Mouse (Mus musculus) liver, embryonic 15.5 days (tissue): ENCODE measurements at regions not wholly inside any gene's neighbourhood (a gene's known extent, or its start where the extent isn't known, plus 50 kb on each side); places are given as distances from the start of the nearest gene placed in this dataset.

Experiments used
- ATAC-seq: fragments of 200-750 bp; cut with Nextera tagmentation; 2 replicates; pipeline ENCODE4 v1.8.0; 2017; ENCODE audit warnings: moderate number of reproducible peaks, mild to moderate bottlenecking, moderate library complexity; ENCODE audit not compliant: insufficient read depth
- H3K27ac ChIP-seq: fragments of 300-500 bp; sonication (generic); replicated peaks from 2 replicates; pipeline ENCODE4 v1.5.1; 2015; ENCODE audit warnings: mild to moderate bottlenecking, inconsistent platforms
- H3K27me3 ChIP-seq: fragments of 300-500 bp; sonication (generic); 2 replicates; pipeline ENCODE4 v1.6.1; 2015; ENCODE audit warnings: mild to moderate bottlenecking, inconsistent platforms
- H3K36me3 ChIP-seq: fragments of 300-500 bp; sonication (generic); replicated peaks from 2 replicates; pipeline ENCODE4 v1.6.1; 2015; ENCODE audit warnings: moderate library complexity, mild to moderate bottlenecking, inconsistent platforms
- H3K4me1 ChIP-seq: fragments of 300-500 bp; sonication (generic); replicated peaks from 2 replicates; pipeline ENCODE4 v1.6.1; 2015; ENCODE audit warnings: inconsistent platforms
- H3K4me2 ChIP-seq: fragments of 300-500 bp; sonication (generic); 2 replicates; pipeline ENCODE4 v1.6.1; 2015; ENCODE audit warnings: moderate library complexity, mild to moderate bottlenecking, inconsistent platforms
- H3K4me3 ChIP-seq: fragments of 300-500 bp; sonication (generic); replicated peaks from 2 replicates; pipeline ENCODE4 v1.5.1; 2015; ENCODE audit warnings: mild to moderate bottlenecking, inconsistent platforms
- H3K9ac ChIP-seq: fragments of 300-500 bp; sonication (generic); 2 replicates; pipeline ENCODE4 v1.6.1; 2015; ENCODE audit warnings: moderate library complexity, mild to moderate bottlenecking, inconsistent platforms
- H3K9me3 ChIP-seq: fragments of 300-500 bp; sonication (generic); replicated peaks from 2 replicates; pipeline ENCODE4 v1.6.1; 2016; ENCODE audit warnings: inconsistent platforms
- WGBS: fragments of 180-500 bp; shearing (Covaris S2); methylation state at CpG from one replicate; pipeline ENCODE4 v1.1.7; 2015; ENCODE audit warnings: mixed read lengths; ENCODE audit not compliant: insufficient replicate concordance; 5-methylcytosine and 5-hydroxymethylcytosine counted together

DNA sequence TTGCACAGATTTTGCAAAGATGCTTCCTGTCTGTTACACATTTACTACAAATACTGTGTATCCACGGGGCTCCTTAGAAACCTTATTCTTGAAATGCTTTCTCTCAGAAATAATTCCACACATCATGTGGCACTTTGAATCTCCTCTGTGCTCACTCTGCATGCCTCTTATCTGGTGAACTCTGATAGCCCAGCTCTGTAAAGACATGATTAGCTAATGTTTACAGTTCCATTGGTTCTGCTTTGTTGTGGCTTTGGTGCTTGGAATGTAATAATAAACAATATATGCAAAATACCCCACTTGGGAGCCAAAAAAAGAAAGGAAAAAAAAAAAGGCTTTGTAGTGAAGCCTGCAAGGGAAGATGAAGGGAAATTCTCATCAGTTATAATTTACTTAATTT is 106.7 kb upstream of the Frmd6 start:
- H3K27ac ChIP-seq, result no peak overlapping the region
- H3K4me3 ChIP-seq, result no peak overlapping the region
- H3K9ac ChIP-seq, result no peak overlapping the region
- no peak for ATAC-seq
- no peaks in the 10 kb centered on the region for H3K9me3 ChIP-seq
- no peaks in the 10 kb centered on the region for H3K27me3 ChIP-seq
- no peaks in the 10 kb centered on the region for H3K36me3 ChIP-seq
- H3K4me1 ChIP-seq, result peaks cover under 1% of the 10 kb centered on the region; the same call in 1 of the 2 replicates
- 26% methylated on average over 1 of the region's 1 CpGs for WGBS
- no peak overlapping the region for H3K4me2 ChIP-seq

DNA sequence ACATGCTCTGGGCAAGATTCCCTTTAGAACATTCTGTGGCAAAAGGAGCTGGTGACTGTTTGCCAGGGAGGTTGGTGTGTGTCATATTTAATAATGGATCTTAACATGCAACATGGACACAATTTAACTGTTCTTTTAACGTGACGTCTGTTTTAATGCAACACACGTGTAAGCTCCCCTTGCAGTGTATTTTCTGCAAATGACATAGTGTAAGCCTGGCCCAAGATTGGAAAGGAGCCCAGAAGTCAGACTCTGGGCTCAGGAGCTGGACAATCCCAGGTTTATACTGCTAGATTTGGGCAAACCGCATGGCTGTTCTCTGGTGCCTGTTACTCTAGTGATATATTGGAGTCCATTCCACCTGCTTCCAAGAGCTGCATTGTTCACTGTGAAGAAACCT is 106.1 kb upstream of the Frmd6 start:
- no peak overlapping the region for H3K4me3 ChIP-seq
- WGBS, result 58% methylated on average over 4 of the region's 4 CpGs

DNA sequence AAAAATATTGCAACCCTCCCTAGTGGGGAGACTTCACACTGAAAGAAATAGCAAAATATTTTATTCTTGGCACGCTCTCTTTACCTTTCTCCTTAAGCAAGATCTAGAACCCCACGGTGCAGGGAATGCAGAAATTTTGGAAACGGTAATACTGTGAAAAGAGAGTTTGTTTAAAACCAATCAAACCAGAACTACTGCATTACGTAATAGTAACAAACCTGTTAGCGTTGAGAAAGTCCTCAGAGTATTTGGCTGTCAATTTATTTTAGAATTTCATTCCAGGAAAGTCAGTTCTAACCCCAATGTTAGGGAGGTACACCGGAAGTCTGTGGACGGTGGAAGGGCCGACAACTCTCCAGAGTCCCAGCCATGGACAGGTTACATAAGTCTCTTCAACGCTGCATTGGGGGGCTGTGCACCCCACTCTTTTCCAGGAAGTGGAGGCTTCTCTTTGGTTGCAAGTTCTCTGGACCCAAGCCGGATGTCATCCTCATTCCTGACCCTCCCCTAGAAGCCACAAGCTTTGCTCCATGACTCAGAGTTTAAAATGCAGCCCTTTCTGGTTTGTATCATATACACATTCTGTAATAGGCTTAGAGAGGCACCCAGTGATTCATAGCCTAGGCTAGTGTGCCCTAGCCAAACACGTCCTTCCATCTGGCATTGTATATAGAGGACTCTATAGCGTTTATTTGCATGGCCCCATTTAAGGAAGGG is 105.0 kb upstream of the Frmd6 start:
- Histone ChIP-seq H3K4me1 (no peaks in the 10 kb centered on the region), H3K27ac (no peak overlapping the region), H3K4me3 (no peak overlapping the region), H3K4me2 (no peak overlapping the region), H3K9ac (no peak overlapping the region), H3K9me3 (no peaks in the 10 kb centered on the region), H3K27me3 (no peaks in the 10 kb centered on the region), H3K36me3 (no peaks in the 10 kb centered on the region)
- 51% methylated on average over 12 of the region's 12 CpGs for WGBS
- ATAC-seq, result no peak

More for the DNA sequence above, 106.1 kb upstream of the Frmd6 start:
- no peak overlapping the region for H3K27ac ChIP-seq
- H3K9me3 ChIP-seq, result no peaks in the 10 kb centered on the region
- H3K27me3 ChIP-seq, result no peaks in the 10 kb centered on the region
- H3K9ac ChIP-seq, result no peak overlapping the region
- no peak for ATAC-seq
- H3K36me3 ChIP-seq, result no peaks in the 10 kb centered on the region
- H3K4me1 ChIP-seq, result no peaks in the 10 kb centered on the region
- no peak overlapping the region for H3K4me2 ChIP-seq

DNA sequence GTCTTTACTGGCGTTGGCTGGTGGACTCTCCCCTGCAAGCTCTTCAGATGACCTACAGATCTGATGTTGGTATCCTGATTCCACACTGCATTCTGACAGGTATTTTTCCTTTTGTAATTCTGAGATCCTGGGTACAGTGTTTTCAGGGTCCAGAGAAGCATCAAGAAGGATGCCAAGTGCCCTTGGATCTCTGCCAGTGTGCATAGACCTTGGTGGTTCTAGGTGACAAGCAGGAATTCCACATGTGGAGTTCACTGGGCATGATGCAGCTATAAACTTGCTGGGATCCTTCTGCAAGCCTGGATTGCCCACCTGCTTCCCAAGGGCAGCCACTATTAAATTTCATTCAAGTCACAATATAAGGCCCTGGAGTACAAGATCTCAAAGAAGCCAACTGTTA is 100.0 kb upstream of the Frmd6 start:
- WGBS, result 77% methylated on average over 1 of the region's 1 CpGs

DNA sequence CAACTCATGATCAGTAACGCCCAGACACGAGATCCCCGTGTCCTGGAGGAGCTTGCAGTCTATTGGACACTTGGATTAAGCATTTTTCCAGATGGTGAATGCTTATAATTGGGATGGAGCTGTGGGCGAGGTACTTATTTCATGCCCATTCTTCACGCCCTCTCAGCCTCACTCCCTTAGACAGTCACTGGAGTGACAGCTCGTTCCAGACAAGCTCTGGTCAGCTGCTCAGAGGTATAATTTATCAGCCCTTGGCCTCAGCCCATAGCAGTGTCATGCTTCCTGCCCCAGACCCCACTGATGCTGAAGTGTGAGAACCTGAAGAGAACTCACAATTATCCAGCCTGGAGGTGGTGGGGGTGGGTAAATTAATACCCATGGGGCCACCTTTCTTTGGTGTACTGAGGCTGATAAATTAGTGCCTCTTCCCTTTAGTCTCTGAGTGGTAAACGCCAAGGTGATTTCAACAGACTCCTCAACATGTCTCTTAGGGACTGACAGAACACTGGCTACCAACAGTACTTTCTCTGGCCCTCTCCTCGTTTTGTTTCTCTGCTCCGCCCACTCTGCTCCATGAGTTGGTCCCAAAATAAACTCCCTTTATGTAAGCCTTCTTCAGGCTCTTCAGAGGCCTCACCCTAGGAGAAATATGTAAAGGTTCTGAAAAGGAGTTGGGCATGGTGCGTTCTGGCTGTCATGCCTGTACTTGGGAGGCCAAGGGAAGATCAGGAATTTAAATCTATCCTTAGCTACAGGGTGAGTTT is 97.6 kb upstream of the Frmd6 start:
- Histone ChIP-seq H3K4me1 (peaks cover 9% of the 10 kb centered on the region; the same call in 1 of the 2 replicates), H3K4me2 (no peak overlapping the region), H3K9ac (no peak overlapping the region), H3K9me3 (no peaks in the 10 kb centered on the region), H3K27ac (no peak overlapping the region), H3K27me3 (no peaks in the 10 kb centered on the region), H3K36me3 (no peaks in the 10 kb centered on the region), H3K4me3 (no peak overlapping the region)
- no peak for ATAC-seq
- WGBS, result 51% methylated on average over 10 of the region's 10 CpGs

More for the DNA sequence above, 100.0 kb upstream of the Frmd6 start:
- no peak for ATAC-seq
- Histone ChIP-seq H3K9ac (no peak overlapping the region), H3K4me2 (no peak overlapping the region), H3K27ac (no peak overlapping the region), H3K36me3 (no peaks in the 10 kb centered on the region), H3K4me1 (0 out of 2 replicates have a peak, but pooled peaks cover 4% of the 10 kb centered on the region), H3K27me3 (no peaks in the 10 kb centered on the region), H3K9me3 (no peaks in the 10 kb centered on the region), H3K4me3 (no peak overlapping the region)

GRCm38 (mm10) chr12:70728407-70728806 is 96.9 kb upstream of the Frmd6 start:
- Histone ChIP-seq H3K4me2 (no peak overlapping the region), H3K4me1 (peaks cover 9% of the 10 kb centered on the region; the same call in 1 of the 2 replicates), H3K4me3 (no peak overlapping the region), H3K9ac (no peak overlapping the region), H3K27me3 (no peaks in the 10 kb centered on the region), H3K36me3 (no peaks in the 10 kb centered on the region), H3K9me3 (no peaks in the 10 kb centered on the region), H3K27ac (no peak overlapping the region)
- no peak for ATAC-seq
- 59% methylated on average over 1 of the region's 1 CpGs for WGBS

GRCm38 (mm10) chr12:70729961-70730360 is 95.4 kb upstream of the Frmd6 start:
- H3K9ac ChIP-seq, result no peak overlapping the region
- no peaks in the 10 kb centered on the region for H3K27me3 ChIP-seq
- H3K4me3 ChIP-seq, result no peak overlapping the region
- peak overlapping the region; percentile 42 for H3K27ac ChIP-seq
- peaks cover 9% of the 10 kb centered on the region; the same call in 1 of the 2 replicates for H3K4me1 ChIP-seq
- WGBS, result 45% methylated on average over 6 of the region's 6 CpGs
- H3K4me2 ChIP-seq, result no peak overlapping the region
- no peaks in the 10 kb centered on the region for H3K36me3 ChIP-seq
- ATAC-seq, result peak; percentile 51; the same call in 1 of the 2 replicates
- H3K9me3 ChIP-seq, result no peaks in the 10 kb centered on the region

DNA sequence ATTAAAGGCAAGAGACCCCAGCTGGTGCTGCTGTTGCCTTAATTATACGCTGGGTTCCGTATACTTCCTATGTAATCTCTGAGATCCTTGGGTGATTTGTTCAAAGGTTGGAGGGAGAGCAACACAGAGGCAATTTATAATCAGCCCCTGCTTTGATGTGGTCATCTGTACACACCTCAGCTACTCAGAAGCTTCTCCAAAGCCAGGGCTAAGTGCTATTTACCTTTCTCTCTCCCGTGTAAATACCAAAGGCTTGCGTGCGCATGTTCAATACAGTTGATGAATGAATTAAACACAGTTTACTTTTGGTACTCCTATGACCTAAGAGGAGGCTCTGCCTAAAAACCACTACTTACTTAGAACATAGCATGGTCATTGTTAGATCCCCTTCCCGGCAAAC is 93.8 kb upstream of the Frmd6 start:
- peak; percentile 57; the same call in 1 of the 2 replicates for ATAC-seq
- Histone ChIP-seq H3K9ac (no peak overlapping the region), H3K4me3 (no peak overlapping the region), H3K27ac (no peak overlapping the region), H3K4me1 (peaks cover 9% of the 10 kb centered on the region; the same call in 1 of the 2 replicates), H3K36me3 (no peaks in the 10 kb centered on the region), H3K4me2 (no peak overlapping the region), H3K27me3 (no peaks in the 10 kb centered on the region), H3K9me3 (no peaks in the 10 kb centered on the region)
- 71% methylated on average over 6 of the region's 6 CpGs for WGBS

GRCm38 (mm10) chr12:70732591-70732990 is 92.7 kb upstream of the Frmd6 start:
- H3K4me3 ChIP-seq, result no peak overlapping the region
- H3K36me3 ChIP-seq, result no peaks in the 10 kb centered on the region
- ATAC-seq, result no peak
- H3K4me1 ChIP-seq, result peaks cover 9% of the 10 kb centered on the region; the same call in 1 of the 2 replicates
- no peak overlapping the region for H3K9ac ChIP-seq
- H3K27me3 ChIP-seq, result no peaks in the 10 kb centered on the region
- no peak overlapping the region for H3K4me2 ChIP-seq
- WGBS, result 60% methylated on average over 3 of the region's 3 CpGs
- H3K27ac ChIP-seq, result no peak overlapping the region
- no peaks in the 10 kb centered on the region for H3K9me3 ChIP-seq

- Histone ChIP-seq H3K9me3 (no peaks in the 10 kb centered on the region), H3K27me3 (no peaks in the 10 kb centered on the region), H3K4me3 (no peak overlapping the region), H3K4me2 (no peak overlapping the region), H3K36me3 (no peaks in the 10 kb centered on the region), H3K4me1 (no peaks in the 10 kb centered on the region; the same call in 1 of the 2 replicates), H3K27ac (no peak overlapping the region), H3K9ac (no peak overlapping the region)
- 21% methylated on average over 3 of the region's 3 CpGs for WGBS
- ATAC-seq, result no peak
Observed at GRCm38 (mm10) chr12:70738554-70738953, 86.8 kb upstream of the Frmd6 start.

- Histone ChIP-seq H3K36me3 (no peaks in the 10 kb centered on the region), H3K4me3 (no peak overlapping the region), H3K9me3 (no peaks in the 10 kb centered on the region), H3K4me1 (no peaks in the 10 kb centered on the region; the same call in 1 of the 2 replicates), H3K27me3 (no peaks in the 10 kb centered on the region), H3K27ac (no peak overlapping the region), H3K9ac (no peak overlapping the region), H3K4me2 (no peak overlapping the region)
- ATAC-seq, result no peak
- 72% methylated on average over 6 of the region's 6 CpGs for WGBS
Observed at GRCm38 (mm10) chr12:70739316-70739715, 86.0 kb upstream of the Frmd6 start.
